Comparison of ENCODE assay signal across 7 mouse cellular contexts in the genomic region with DNA sequence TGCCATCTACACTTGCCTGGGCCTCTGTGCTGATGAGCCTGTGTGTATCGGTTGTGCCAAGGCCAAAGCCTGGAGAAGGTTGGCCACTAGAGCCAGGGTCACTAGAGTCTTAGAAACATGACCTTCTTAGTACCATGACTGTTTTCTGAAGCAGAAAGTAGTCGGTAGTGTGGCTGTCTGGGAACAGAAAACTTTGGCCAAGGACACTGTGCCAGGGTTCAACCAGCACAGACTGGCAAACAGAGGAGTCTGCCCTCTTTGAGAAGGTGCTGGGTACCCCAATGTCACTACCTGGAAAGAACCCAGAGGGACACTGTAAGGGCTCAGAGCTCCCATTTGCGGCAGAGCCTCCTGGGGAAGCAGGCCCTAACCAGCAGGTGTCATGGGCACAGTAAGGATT. TPM values are rescaled to one million over a fixed set of nuclear protein-coding genes. Genes with fewer than 3 reads are reported as not detected.
DNase-seq lines count a peak whose midpoint lies in the region; ATAC-seq and TF ChIP-seq lines count a peak whose summit lies in the region.

No protein-coding gene starts in this region.

- intact Hi-C loops in left cerebral cortex, postnatal 14 days (cut with DNase I), result no loop called here

- no peak for ATAC-seq in forebrain, postnatal 0 days
- no peak for ATAC-seq in stomach, postnatal 0 days (ENCODE audit: low FRiP score, low TSS enrichment)

- H3K4me1 ChIP-seq in thymus, adult 2 months (replicated peaks; ENCODE audit: control insufficient read depth, insufficient read depth, low read length), result peaks cover 9% of the 10 kb centered on the region; the same call in 1 of the 2 replicates
- H3K4me1 ChIP-seq in forebrain, postnatal 0 days (ENCODE audit: insufficient read depth), result peaks cover 6% of the 10 kb centered on the region; the same call in 1 of the 2 replicates
- peaks cover 45% of the 10 kb centered on the region for H3K4me1 ChIP-seq in limb, embryonic 10.5 days
- H3K4me1 ChIP-seq in stomach, postnatal 0 days (replicated peaks; ENCODE audit: control insufficient read depth, insufficient read depth), result peaks cover 28% of the 10 kb centered on the region

- no peaks in the 10 kb centered on the region; the same call in 1 of the 2 replicates for H3K27me3 ChIP-seq in thymus, adult 2 months (ENCODE audit: control insufficient read depth, insufficient read depth, low read length)
- no peaks in the 10 kb centered on the region; the same call in 1 of the 2 replicates for H3K27me3 ChIP-seq in forebrain, postnatal 0 days (ENCODE audit: insufficient read depth, low read length)
- peaks cover 11% of the 10 kb centered on the region for H3K27me3 ChIP-seq in limb, embryonic 10.5 days (ENCODE audit: low read depth, poor library complexity, severe bottlenecking)
- no peaks in the 10 kb centered on the region for H3K27me3 ChIP-seq in stomach, postnatal 0 days (ENCODE audit: control insufficient read depth, insufficient read depth, low read length)

- no peak overlapping the region for H3K4me2 ChIP-seq in forebrain, postnatal 0 days (ENCODE audit: low read depth)
- peak overlapping the region; percentile 50; the same call in 1 of the 2 replicates for H3K4me2 ChIP-seq in stomach, postnatal 0 days (replicated peaks; ENCODE audit: low read depth)

- no peak for TF ChIP-seq EP300 in stomach, postnatal 0 days (optimal IDR thresholded peaks at IDR 0.05)

- no peak for TF ChIP-seq CTCF in thymus, adult 2 months (IDR thresholded peaks at IDR 0.05; ENCODE audit: borderline replicate concordance, control insufficient read depth, extremely low read depth, insufficient read depth, low read length, poor library complexity)
- no peak for TF ChIP-seq CTCF in forebrain, postnatal 0 days (IDR thresholded peaks at IDR 0.05; ENCODE audit: low read depth)
- no peak for TF ChIP-seq CTCF in stomach, postnatal 0 days (IDR thresholded peaks at IDR 0.05; ENCODE audit: low read depth)

- H3K9me3 ChIP-seq in forebrain, postnatal 0 days (ENCODE audit: low read length), result no peaks in the 10 kb centered on the region
- H3K9me3 ChIP-seq in limb, embryonic 10.5 days (replicated peaks), result no peaks in the 10 kb centered on the region
- H3K9me3 ChIP-seq in stomach, postnatal 0 days (ENCODE audit: control insufficient read depth, low read length), result no peaks in the 10 kb centered on the region

- WGBS in thymus, adult 2 months, result 64% methylated on average over 3 of the region's 3 CpGs
- WGBS in forebrain, postnatal 0 days, result 64% methylated on average over 3 of the region's 3 CpGs
- WGBS in limb, embryonic 10.5 days, result 51% methylated on average over 3 of the region's 3 CpGs
- WGBS in stomach, postnatal 0 days, result 36% methylated on average over 3 of the region's 3 CpGs

- DNase-seq in thymus, adult 2 months, result no peak
- DNase-seq in thymus, adult 18-20 months, result no peak
- no peak for DNase-seq in forebrain, postnatal 0 days
- peak; percentile 30 for DNase-seq in limb, embryonic 10.5 days (ENCODE audit: low spot score)
- DNase-seq in stomach, postnatal 0 days (ENCODE audit: low spot score), result no peak
- no peak for DNase-seq in lung, adult 18-20 months
- DNase-seq in left cerebral cortex, postnatal 14 days (ENCODE audit: low spot score in 2 of 2), result no peak

- TF ChIP-seq POLR2A in thymus, adult 2 months (IDR thresholded peaks at IDR 0.05; ENCODE audit: control insufficient read depth, extremely low read depth, insufficient read depth, low read length, poor library complexity), result no peak

- peak overlapping the region; percentile 51; the same call in 1 of the 2 replicates for H3K9ac ChIP-seq in forebrain, postnatal 0 days
- peak overlapping the region; percentile 68 for H3K9ac ChIP-seq in stomach, postnatal 0 days (ENCODE audit: low read length)

- peak overlapping the region; percentile 31; the same call in 1 of the 2 replicates for H3K27ac ChIP-seq in thymus, adult 2 months (ENCODE audit: control insufficient read depth, insufficient read depth, low read length)
- no peak overlapping the region for H3K27ac ChIP-seq in forebrain, postnatal 0 days (ENCODE audit: low read depth, low read length)
- peak overlapping the region; percentile 93 for H3K27ac ChIP-seq in limb, embryonic 10.5 days
- peak overlapping the region; percentile 99 for H3K27ac ChIP-seq in stomach, postnatal 0 days (replicated peaks)

- no peak overlapping the region for H3K4me3 ChIP-seq in thymus, adult 2 months (ENCODE audit: control insufficient read depth, insufficient read depth, low read length)
- H3K4me3 ChIP-seq in forebrain, postnatal 0 days (ENCODE audit: low read depth, low read length), result no peak overlapping the region
- H3K4me3 ChIP-seq in limb, embryonic 10.5 days, result peak overlapping the region; percentile 60
- H3K4me3 ChIP-seq in stomach, postnatal 0 days (ENCODE audit: low read depth, low read length), result no peak overlapping the region

- no peaks in the 10 kb centered on the region for H3K36me3 ChIP-seq in thymus, adult 2 months (ENCODE audit: control insufficient read depth, insufficient read depth, low read length)
- no peaks in the 10 kb centered on the region for H3K36me3 ChIP-seq in forebrain, postnatal 0 days (ENCODE audit: insufficient read depth)
- H3K36me3 ChIP-seq in limb, embryonic 10.5 days, result no peaks in the 10 kb centered on the region
- no peaks in the 10 kb centered on the region for H3K36me3 ChIP-seq in stomach, postnatal 0 days (ENCODE audit: control insufficient read depth, insufficient read depth, low read length)

RNA-seq across cellular contexts. Expression of gene Krt78, which starts 22.6 kb away (rescaled TPM):
- polyA plus RNA-seq in thymus, adult 2 months (2012; rRNA removed), result 0.82 and 0.94 TPM in 2 replicates
- not detected in 2 replicates for total RNA-seq in forebrain, postnatal 0 days (2014; rRNA removed)
- polyA plus RNA-seq in forebrain, postnatal 0 days (2015; fragmentation: Nextera tagmentation; extraction: Ambion mirVana), result not detected in 2 replicates
- 0.08 TPM in 1 of 2 replicates, not detected in the other for polyA plus RNA-seq in limb, embryonic 10.5 days (2016; fragmentation: Nextera tagmentation; extraction: Ambion mirVana)
- 49.3 and 73.4 TPM in 2 replicates for polyA plus RNA-seq in stomach, postnatal 0 days (2015; fragmentation: Nextera tagmentation; extraction: Ambion mirVana)
- not detected for total RNA-seq in left cerebral cortex, postnatal 14 days (2021)

RNA-seq across cellular contexts. Expression of gene Krt8, which starts 27.6 kb away (rescaled TPM):
- 220 and 270 TPM in 2 replicates for polyA plus RNA-seq in thymus, adult 2 months (2012; rRNA removed)
- 1.5 and 2.2 TPM in 2 replicates for total RNA-seq in forebrain, postnatal 0 days (2014; rRNA removed)
- polyA plus RNA-seq in forebrain, postnatal 0 days (2015; fragmentation: Nextera tagmentation; extraction: Ambion mirVana), result 3.1 and 3.9 TPM in 2 replicates
- polyA plus RNA-seq in limb, embryonic 10.5 days (2016; fragmentation: Nextera tagmentation; extraction: Ambion mirVana), result 29.3 and 42.6 TPM in 2 replicates
- 1,902 and 1,960 TPM in 2 replicates for polyA plus RNA-seq in stomach, postnatal 0 days (2015; fragmentation: Nextera tagmentation; extraction: Ambion mirVana)
- not detected for total RNA-seq in left cerebral cortex, postnatal 14 days (2021)

RNA-seq across cellular contexts. Expression of gene Krt79, which starts 36.5 kb away (rescaled TPM):
- 1.7 and 1.8 TPM in 2 replicates for polyA plus RNA-seq in thymus, adult 2 months (2012; rRNA removed)
- 0.14 and 0.31 TPM in 2 replicates for total RNA-seq in forebrain, postnatal 0 days (2014; rRNA removed)
- polyA plus RNA-seq in forebrain, postnatal 0 days (2015; fragmentation: Nextera tagmentation; extraction: Ambion mirVana), result 0.34 and 0.44 TPM in 2 replicates
- not detected in 2 replicates for polyA plus RNA-seq in limb, embryonic 10.5 days (2016; fragmentation: Nextera tagmentation; extraction: Ambion mirVana)
- 12.2 and 14.3 TPM in 2 replicates for polyA plus RNA-seq in stomach, postnatal 0 days (2015; fragmentation: Nextera tagmentation; extraction: Ambion mirVana)
- not detected for total RNA-seq in left cerebral cortex, postnatal 14 days (2021)

RNA-seq across cellular contexts. Expression of gene Krt18, which starts 51.3 kb away (rescaled TPM):
- polyA plus RNA-seq in thymus, adult 2 months (2012; rRNA removed), result 197 and 219 TPM in 2 replicates
- 3.4 and 4.3 TPM in 2 replicates for total RNA-seq in forebrain, postnatal 0 days (2014; rRNA removed)
- 7.0 and 9.5 TPM in 2 replicates for polyA plus RNA-seq in forebrain, postnatal 0 days (2015; fragmentation: Nextera tagmentation; extraction: Ambion mirVana)
- 33.4 and 49.5 TPM in 2 replicates for polyA plus RNA-seq in limb, embryonic 10.5 days (2016; fragmentation: Nextera tagmentation; extraction: Ambion mirVana)
- 715 and 753 TPM in 2 replicates for polyA plus RNA-seq in stomach, postnatal 0 days (2015; fragmentation: Nextera tagmentation; extraction: Ambion mirVana)
- under 1 TPM; 0.24 to 0.85 TPM for total RNA-seq in left cerebral cortex, postnatal 14 days (2021)

RNA-seq across cellular contexts. Expression of gene Krt4, which starts 52.1 kb away (rescaled TPM):
- polyA plus RNA-seq in thymus, adult 2 months (2012; rRNA removed), result 1.1 TPM in 2 replicates
- total RNA-seq in forebrain, postnatal 0 days (2014; rRNA removed), result not detected in 2 replicates
- polyA plus RNA-seq in forebrain, postnatal 0 days (2015; fragmentation: Nextera tagmentation; extraction: Ambion mirVana), result not detected in 2 replicates
- not detected in 2 replicates for polyA plus RNA-seq in limb, embryonic 10.5 days (2016; fragmentation: Nextera tagmentation; extraction: Ambion mirVana)
- polyA plus RNA-seq in stomach, postnatal 0 days (2015; fragmentation: Nextera tagmentation; extraction: Ambion mirVana), result 4,471 and 4,814 TPM in 2 replicates
- total RNA-seq in left cerebral cortex, postnatal 14 days (2021), result not detected

Comparison
In these comparisons a context has a peak if more than half of its experiments do, and no peak if none do; other contexts are left out.
1. RNA of gene Krt78, which starts 22.6 kb away (polyA plus RNA-seq): 49.3 to 73.4 TPM in stomach, postnatal 0 days; 0.82 to 0.94 TPM in thymus, adult 2 months, 0.08 TPM in limb, embryonic 10.5 days and not detected in forebrain, postnatal 0 days; every median in the first group is over 10 times any median in the second.